Comparison of ENCODE assay signal across 9 mouse cellular contexts in the genomic region with DNA sequence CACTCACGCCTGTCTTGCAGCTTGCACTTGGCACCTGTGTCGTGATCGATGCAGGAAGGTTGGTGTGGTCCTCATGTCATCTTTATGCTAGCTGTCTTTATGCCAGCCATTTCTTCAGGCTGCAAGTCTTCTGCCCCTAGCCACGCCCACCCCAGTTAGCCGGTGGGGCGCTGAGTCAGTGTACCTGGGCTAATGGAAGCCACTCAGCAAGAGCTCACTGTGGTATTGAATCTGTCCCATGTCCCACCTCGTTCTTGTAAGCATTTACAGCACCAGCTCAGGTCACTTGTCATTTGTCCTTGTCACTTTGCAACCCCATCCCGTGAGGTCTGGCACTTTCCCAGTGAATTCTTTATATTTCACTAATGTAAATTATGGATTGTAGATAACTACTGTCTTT. TPM values are rescaled to one million over a fixed set of nuclear protein-coding genes. Genes with fewer than 3 reads are reported as not detected.
DNase-seq lines count a peak whose midpoint lies in the region; ATAC-seq and TF ChIP-seq lines count a peak whose summit lies in the region.
"Had no signal": no experiment of that assay in that cellular context is flagged by ENCODE, and none has a peak within 500 bp of the region (broad histone marks: within the 10 kb centered on the region; RNA-seq: fewer than 3 reads in every experiment).

No protein-coding gene starts in this region.

- no peak for TF ChIP-seq EP300 in heart, adult 2 months (IDR thresholded peaks at IDR 0.05; ENCODE audit: insufficient read depth, low read depth, low read length)
- TF ChIP-seq EP300 in lung, postnatal 0 days (IDR thresholded peaks at IDR 0.05): no peak

- no peak overlapping the region for H3K4me3 ChIP-seq in heart, adult 2 months
- H3K4me3 ChIP-seq in lung, postnatal 0 days (ENCODE audit: low read depth, low read length): no peak overlapping the region
- H3K4me3 ChIP-seq in forebrain, embryonic 16.5 days (replicated peaks; ENCODE audit: low read length): no peak overlapping the region
- H3K4me3 ChIP-seq in liver, embryonic 12.5 days: no peak overlapping the region

- H3K9ac ChIP-seq in heart, adult 2 months (ENCODE audit: low read depth, low read length): 0 out of 2 replicates have a peak overlapping the region, but pooled peaks have one; percentile 0
- no peak overlapping the region for H3K9ac ChIP-seq in lung, postnatal 0 days (replicated peaks; ENCODE audit: low read depth)
- no peak overlapping the region for H3K9ac ChIP-seq in forebrain, embryonic 16.5 days (replicated peaks; ENCODE audit: low read depth, low read length)
- no peak overlapping the region for H3K9ac ChIP-seq in liver, embryonic 12.5 days

- no peak for TF ChIP-seq POLR2A in heart, adult 2 months (IDR thresholded peaks at IDR 0.05; ENCODE audit: insufficient read depth, low read depth, low read length)

- peaks cover 2% of the 10 kb centered on the region; the same call in 1 of the 2 replicates for H3K79me2 ChIP-seq in heart, adult 2 months (replicated peaks; ENCODE audit: control insufficient read depth, insufficient read depth, low read length)

- WGBS in heart, adult 2 months: 40% methylated on average over 8 of the region's 8 CpGs
- 46% methylated on average over 8 of the region's 8 CpGs for WGBS in lung, postnatal 0 days
- 48% methylated on average over 8 of the region's 8 CpGs for WGBS in forebrain, embryonic 16.5 days
- WGBS in liver, embryonic 12.5 days (ENCODE audit: insufficient replicate concordance): 53% methylated on average over 8 of the region's 8 CpGs

- H3K4me2 ChIP-seq in lung, postnatal 0 days (replicated peaks; ENCODE audit: low read depth, low read length): no peak overlapping the region
- H3K4me2 ChIP-seq in forebrain, embryonic 16.5 days (ENCODE audit: low read length): no peak overlapping the region
- no peak overlapping the region for H3K4me2 ChIP-seq in liver, embryonic 12.5 days

- ATAC-seq in lung, postnatal 0 days: no peak
- no peak for ATAC-seq in forebrain, embryonic 16.5 days
- ATAC-seq in liver, embryonic 12.5 days: no peak
- no peak for ATAC-seq in erythroblast, adult 5-6 weeks (replicated peaks; ENCODE audit: low FRiP score, poor library complexity, severe bottlenecking)

- H3K27ac ChIP-seq in heart, adult 2 months: peak overlapping the region; percentile 74
- peak overlapping the region; percentile 55 for H3K27ac ChIP-seq in lung, postnatal 0 days (ENCODE audit: low read length)
- peak overlapping the region; percentile 69 for H3K27ac ChIP-seq in forebrain, embryonic 16.5 days (ENCODE audit: low read length)
- peak overlapping the region; percentile 64 for H3K27ac ChIP-seq in liver, embryonic 12.5 days

- H3K36me3 ChIP-seq in heart, adult 2 months (ENCODE audit: control insufficient read depth, insufficient read depth, low read length): peaks cover 11% of the 10 kb centered on the region; the same call in 1 of the 2 replicates
- no peaks in the 10 kb centered on the region for H3K36me3 ChIP-seq in lung, postnatal 0 days (ENCODE audit: insufficient read depth, low read length)
- no peaks in the 10 kb centered on the region for H3K36me3 ChIP-seq in forebrain, embryonic 16.5 days (ENCODE audit: control insufficient read depth, insufficient read depth)
- peaks cover 13% of the 10 kb centered on the region for H3K36me3 ChIP-seq in liver, embryonic 12.5 days

- H3K9me3 ChIP-seq in lung, postnatal 0 days (ENCODE audit: low read length): no peaks in the 10 kb centered on the region
- H3K9me3 ChIP-seq in forebrain, embryonic 16.5 days (ENCODE audit: control insufficient read depth, low read length): no peaks in the 10 kb centered on the region
- no peaks in the 10 kb centered on the region for H3K9me3 ChIP-seq in liver, embryonic 12.5 days (replicated peaks)

- TF ChIP-seq CTCF in heart, adult 2 months (IDR thresholded peaks at IDR 0.05): no peak
- no peak for TF ChIP-seq CTCF in lung, postnatal 0 days (IDR thresholded peaks at IDR 0.05)

- intact Hi-C loops in heart, adult 2 months (cut with DNase I): no loop called here
- intact Hi-C loops in heart, postnatal 36 days (cut with DNase I): no loop called here

- peaks cover 46% of the 10 kb centered on the region for H3K4me1 ChIP-seq in heart, adult 2 months (ENCODE audit: control insufficient read depth, insufficient read depth, low read length)
- H3K4me1 ChIP-seq in lung, postnatal 0 days (ENCODE audit: insufficient read depth, low read depth, low read length): peaks cover 43% of the 10 kb centered on the region
- H3K4me1 ChIP-seq in forebrain, embryonic 16.5 days (replicated peaks; ENCODE audit: control insufficient read depth, insufficient read depth, low read length): peaks cover 51% of the 10 kb centered on the region
- H3K4me1 ChIP-seq in liver, embryonic 12.5 days: peaks cover 76% of the 10 kb centered on the region

- H3K27me3 ChIP-seq in heart, adult 2 months (ENCODE audit: control insufficient read depth, insufficient read depth, low read length): no peaks in the 10 kb centered on the region
- no peaks in the 10 kb centered on the region for H3K27me3 ChIP-seq in lung, postnatal 0 days (replicated peaks; ENCODE audit: insufficient read depth, low read length)
- H3K27me3 ChIP-seq in forebrain, embryonic 16.5 days (replicated peaks; ENCODE audit: control insufficient read depth, insufficient read depth, low read length): no peaks in the 10 kb centered on the region
- H3K27me3 ChIP-seq in liver, embryonic 12.5 days (replicated peaks): no peaks in the 10 kb centered on the region

- DNase-seq in heart, adult 2 months: no peak
- DNase-seq in heart, postnatal 36 days: no peak
- no peak for DNase-seq in lung, postnatal 0 days (ENCODE audit: low spot score)
- no peak for DNase-seq in lung, adult 18-20 months
- DNase-seq in ovary, adult 18-20 months (ENCODE audit: low spot score): no peak

RNA-seq across cellular contexts. Expression of a gene that starts 26.9 kb away (rescaled TPM):
- 10 to 100 TPM; 44.0 to 45.5 TPM for total RNA-seq in heart, adult 2 months (2021)
- polyA plus RNA-seq in heart, adult 2 months (2012; rRNA removed): 27.8 and 59.4 TPM in 2 replicates
- 10 to 100 TPM; 36.8 to 68.6 TPM for total RNA-seq in heart, postnatal 36 days (2021)
- polyA plus RNA-seq in lung, postnatal 0 days (2015; fragmentation: Nextera tagmentation; extraction: Ambion mirVana): 0.45 and 0.77 TPM in 2 replicates
- polyA plus RNA-seq in forebrain, embryonic 16.5 days (2015; fragmentation: Nextera tagmentation; extraction: Ambion mirVana): 0.21 TPM in 1 of 2 replicates, not detected in the other
- polyA plus RNA-seq in liver, embryonic 12.5 days (2016; fragmentation: Nextera tagmentation; extraction: Ambion mirVana): 0.08 and 0.17 TPM in 2 replicates
- not detected in 2 replicates for total RNA-seq in erythroblast, adult 5-6 weeks (2015; ENCODE audit: low replicate concordance)
- total RNA-seq in erythroblast, adult 5-6 weeks (2017; ENCODE audit: low replicate concordance): not detected in 2 replicates
- polyA plus RNA-seq: embryonic facial prominence, embryonic 11.5 days had no signal

RNA-seq across cellular contexts. Expression of a gene that starts 43.3 kb away (rescaled TPM):
- 10 to 100 TPM; 61.6 to 71.8 TPM for total RNA-seq in heart, adult 2 months (2021)
- 26.0 and 38.4 TPM in 2 replicates for polyA plus RNA-seq in heart, adult 2 months (2012; rRNA removed)
- total RNA-seq in heart, postnatal 36 days (2021): 10 to 100 TPM; 61.9 to 62.4 TPM
- 7.7 and 9.9 TPM in 2 replicates for polyA plus RNA-seq in lung, postnatal 0 days (2015; fragmentation: Nextera tagmentation; extraction: Ambion mirVana)
- 20.5 and 25.4 TPM in 2 replicates for polyA plus RNA-seq in forebrain, embryonic 16.5 days (2015; fragmentation: Nextera tagmentation; extraction: Ambion mirVana)
- 19.2 and 19.9 TPM in 2 replicates for polyA plus RNA-seq in liver, embryonic 12.5 days (2016; fragmentation: Nextera tagmentation; extraction: Ambion mirVana)
- 1.9 and 2.5 TPM in 2 replicates for total RNA-seq in erythroblast, adult 5-6 weeks (2015; ENCODE audit: low replicate concordance)
- 3.3 and 7.2 TPM in 2 replicates for total RNA-seq in erythroblast, adult 5-6 weeks (2017; ENCODE audit: low replicate concordance)

Comparison
In these comparisons a context has a peak if more than half of its experiments do, and no peak if none do; other contexts are left out.
1. RNA of a gene that starts 26.9 kb away (polyA plus RNA-seq): 27.8 to 59.4 TPM in heart, adult 2 months; 0.45 to 0.77 TPM in lung, postnatal 0 days, 0.08 to 0.17 TPM in liver, embryonic 12.5 days and 0.21 TPM in forebrain, embryonic 16.5 days; every median in the first group is over 10 times any median in the second.
2. Peak in every context shown above with its lines, with median percentiles within 50 percentile points of each other: H3K27ac ChIP-seq.